In the genomic region with DNA sequence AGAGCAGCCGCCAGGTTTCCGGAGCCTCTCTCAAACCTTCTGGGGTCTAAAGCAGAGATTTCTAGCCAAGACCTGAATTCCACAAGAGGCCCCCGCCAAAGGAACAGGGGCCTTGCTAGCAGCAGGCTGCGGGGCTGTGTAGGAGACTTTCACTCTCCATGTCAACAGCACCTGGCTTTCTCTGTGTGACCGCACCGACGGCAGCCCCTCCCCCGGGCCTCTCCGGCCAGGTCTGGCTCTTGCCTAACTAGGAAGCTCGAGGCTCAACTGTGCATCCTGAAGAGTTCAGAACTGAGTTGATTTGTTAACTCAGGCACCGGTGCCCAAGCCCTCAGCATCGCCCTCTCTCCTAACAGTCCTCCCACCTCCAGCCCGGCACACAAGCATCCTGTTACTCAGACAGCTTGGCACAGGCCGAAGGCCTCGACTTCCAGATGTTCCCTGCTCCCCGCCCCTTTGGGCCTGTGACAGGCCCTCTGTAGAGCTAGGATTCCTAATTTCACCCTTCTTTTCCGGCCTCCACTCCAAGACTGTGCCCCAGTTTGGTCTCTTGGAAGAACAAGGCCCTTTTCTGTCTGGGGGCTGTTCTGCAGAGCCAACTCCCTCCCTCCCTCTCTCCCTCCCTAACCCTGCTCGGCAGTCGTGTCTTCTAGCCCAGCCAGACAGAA, we compare ENCODE assay signal across 8 mouse cellular contexts.
DNase-seq lines count a peak whose midpoint lies in the region; ATAC-seq lines count a peak whose summit lies in the region.

No protein-coding gene starts in this region.

- H3K4me3 ChIP-seq in hindbrain, embryonic 11.5 days (ENCODE audit: low read depth, low read length), result no peak overlapping the region
- peak overlapping the region; percentile 16; the same call in 1 of the 2 replicates for H3K4me3 ChIP-seq in lung, embryonic 15.5 days

- H3K9me3 ChIP-seq in hindbrain, embryonic 11.5 days (ENCODE audit: control insufficient read depth, low read length), result no peaks in the 10 kb centered on the region
- H3K9me3 ChIP-seq in lung, embryonic 15.5 days, result no peaks in the 10 kb centered on the region

- no peaks in the 10 kb centered on the region for H3K27me3 ChIP-seq in hindbrain, embryonic 11.5 days (ENCODE audit: control insufficient read depth, insufficient read depth, low read length)
- H3K27me3 ChIP-seq in lung, embryonic 15.5 days, result no peaks in the 10 kb centered on the region

- H3K36me3 ChIP-seq in hindbrain, embryonic 11.5 days (ENCODE audit: control insufficient read depth, insufficient read depth, low read length), result no peaks in the 10 kb centered on the region
- H3K36me3 ChIP-seq in lung, embryonic 15.5 days, result no peaks in the 10 kb centered on the region

- peak overlapping the region; percentile 78 for H3K27ac ChIP-seq in hindbrain, embryonic 11.5 days (ENCODE audit: low read depth, low read length)
- H3K27ac ChIP-seq in lung, embryonic 15.5 days, result peak overlapping the region; percentile 96

- DNase-seq in ZHBTc4 (ENCODE audit: low read depth, low spot score), result peak; percentile 67
- peak; percentile 74 to 80 for DNase-seq in frontal cortex, postnatal 36 days (ENCODE audit: low spot score in 2 of 2)
- DNase-seq in hindbrain, embryonic 11.5 days (ENCODE audit: low spot score), result peak; percentile 61
- DNase-seq in layer of hippocampus, postnatal 10 days (ENCODE audit: low spot score in 2 of 2), result peak; percentile 72 to 78
- peak; percentile 67 for DNase-seq in ovary, postnatal 36 days (ENCODE audit: low spot score)
- peak; percentile 62 to 73 for DNase-seq in urinary bladder, postnatal 36 days (ENCODE audit: low spot score in 2 of 2)

- no peak overlapping the region for H3K4me2 ChIP-seq in hindbrain, embryonic 11.5 days (replicated peaks; ENCODE audit: low read depth, low read length)
- peak overlapping the region; percentile 44 for H3K4me2 ChIP-seq in lung, embryonic 15.5 days

- H3K4me1 ChIP-seq in hindbrain, embryonic 11.5 days (replicated peaks; ENCODE audit: control insufficient read depth, insufficient read depth, low read length), result peaks cover 7% of the 10 kb centered on the region
- H3K4me1 ChIP-seq in lung, embryonic 15.5 days, result peaks cover 45% of the 10 kb centered on the region

- 0 out of 2 replicates have a peak overlapping the region, but pooled peaks have one; percentile 40 for H3K9ac ChIP-seq in hindbrain, embryonic 11.5 days (ENCODE audit: low read depth, low read length)
- H3K9ac ChIP-seq in lung, embryonic 15.5 days, result no peak overlapping the region; the same call in 1 of the 2 replicates

- WGBS in hindbrain, embryonic 11.5 days, result 22% methylated on average over 19 of the region's 19 CpGs
- WGBS in lung, embryonic 15.5 days, result 6% methylated on average over 19 of the region's 19 CpGs

- peak; percentile 56 for ATAC-seq in common myeloid progenitor, adult 5-6 weeks (replicated peaks; ENCODE audit: low read depth, poor library complexity, severe bottlenecking)
- ATAC-seq in hindbrain, embryonic 11.5 days (ENCODE audit: low FRiP score), result peak; percentile 41; the same call in 1 of the 2 replicates
- ATAC-seq in lung, embryonic 15.5 days (ENCODE audit: borderline replicate concordance, extremely low read depth, low FRiP score, low TSS enrichment), result peak; percentile 90
